Mouse (Mus musculus): ENCODE measurements around the gene Gm49425.
"Not testable (repeated sequence)": the region's sequence is repeated elsewhere in the genome, so short reads cannot be mapped to it uniquely, and the experiment has no call there.

Gm49425 gene

GRCm38 (mm10) chr15:101517161-101517560 is at the start of gene Gm49425:
TSS of gene Gm49425 (minus strand) at chr15:101517261.
- DNase-seq (ENCODE audit: low spot score in 2 of 2): not testable (repeated sequence)

GRCm38 (mm10) chr15:101562850-101563249 is 45.8 kb upstream of the Gm49425 start, which contains the start of gene Krt90:
TSS of gene Krt90 (minus strand) at chr15:101562950.
- DNase-seq (ENCODE audit: low spot score in 2 of 2): no peak

- no peak for DNase-seq (ENCODE audit: low spot score in 2 of 2)
These were observed 41.1 kb upstream of the Gm49425 start for GRCm38 (mm10) chr15:101558034-101558646.

- DNase-seq (ENCODE audit: low spot score in 2 of 2): peak; percentile 9 to 15
These were observed 36.1 kb upstream of the Gm49425 start for GRCm38 (mm10) chr15:101553169-101553568.

GRCm38 (mm10) chr15:101552188-101552587 is 35.1 kb upstream of the Gm49425 start:
- no peak for DNase-seq (ENCODE audit: low spot score in 2 of 2)

- DNase-seq (ENCODE audit: low spot score in 2 of 2): no peak
These were observed 33.5 kb upstream of the Gm49425 start, which contains the start of gene Krt82 for GRCm38 (mm10) chr15:101550567-101550966. TSS of gene Krt82 (minus strand) at chr15:101550667.

GRCm38 (mm10) chr15:101544478-101544877 is 27.4 kb upstream of the Gm49425 start:
- DNase-seq (ENCODE audit: low spot score in 2 of 2): no peak

GRCm38 (mm10) chr15:101542543-101542942 is 25.5 kb upstream of the Gm49425 start:
- no peak for DNase-seq (ENCODE audit: low spot score in 2 of 2)

- DNase-seq (ENCODE audit: low spot score in 2 of 2): no peak
These were observed 21.5 kb upstream of the Gm49425 start for GRCm38 (mm10) chr15:101538580-101538900.

- no peak for DNase-seq (ENCODE audit: low spot score in 2 of 2)
These were observed 21.0 kb upstream of the Gm49425 start for GRCm38 (mm10) chr15:101537864-101538579.

GRCm38 (mm10) chr15:101536054-101536850 is 19.2 kb upstream of the Gm49425 start:
- no peak for DNase-seq (ENCODE audit: low spot score in 2 of 2)

- DNase-seq (ENCODE audit: low spot score in 2 of 2): no peak
These were observed 15.7 kb upstream of the Gm49425 start, which contains the start of gene Krt84 for GRCm38 (mm10) chr15:101532720-101533119. TSS of gene Krt84 (minus strand) at chr15:101532820.

- DNase-seq (ENCODE audit: low spot score in 2 of 2): no peak
These were observed 5.6 kb upstream of the Gm49425 start for GRCm38 (mm10) chr15:101522556-101523232.

GRCm38 (mm10) chr15:101519792-101520191 is 2.7 kb upstream of the Gm49425 start:
- peak; percentile 63 to 65 for DNase-seq (ENCODE audit: low spot score in 2 of 2)

GRCm38 (mm10) chr15:101508247-101508646 is 8.8 kb downstream of the Gm49425 start:
- no peak for DNase-seq (ENCODE audit: low spot score in 2 of 2)

- DNase-seq (ENCODE audit: low spot score in 2 of 2): no peak
These were observed 9.9 kb downstream of the Gm49425 start for GRCm38 (mm10) chr15:101506896-101507758.

- DNase-seq (ENCODE audit: low spot score in 2 of 2): no peak
These were observed 19.9 kb downstream of the Gm49425 start for GRCm38 (mm10) chr15:101497181-101497580.

GRCm38 (mm10) chr15:101495266-101495665 is 21.8 kb downstream of the Gm49425 start:
- DNase-seq (ENCODE audit: low spot score in 2 of 2): no peak

- DNase-seq (ENCODE audit: low spot score in 2 of 2): no peak
These were observed 22.9 kb downstream of the Gm49425 start for GRCm38 (mm10) chr15:101494203-101494602.

GRCm38 (mm10) chr15:101493713-101494112 is 23.3 kb downstream of the Gm49425 start:
- no peak for DNase-seq (ENCODE audit: low spot score in 2 of 2)

- no peak for DNase-seq (ENCODE audit: low spot score in 2 of 2)
These were observed 24.3 kb downstream of the Gm49425 start for GRCm38 (mm10) chr15:101492718-101493117.

Measured in right cerebral cortex, postnatal 36 days (tissue).